In the genomic region with DNA sequence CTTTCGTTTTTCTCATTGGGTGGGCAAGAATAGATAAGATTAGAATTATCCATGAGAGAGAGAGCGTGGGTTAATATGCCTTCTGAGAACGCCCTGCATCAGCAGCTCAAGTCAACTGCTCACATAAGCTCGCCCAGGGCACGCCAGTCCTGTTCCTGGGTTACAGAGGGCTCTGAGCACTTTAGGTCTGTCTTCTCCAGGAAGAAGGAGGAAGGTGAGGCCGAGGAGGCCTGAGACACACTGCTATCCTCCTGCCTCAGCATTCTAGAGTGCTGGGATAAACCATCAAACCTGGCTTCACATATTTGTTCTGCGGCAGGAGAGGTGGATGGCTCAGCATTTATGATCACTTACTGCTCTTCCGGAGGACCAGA, we compare ENCODE assay signal across 15 mouse cellular contexts. TPM values are rescaled to one million over a fixed set of nuclear protein-coding genes. Genes with fewer than 3 reads are reported as not detected.
A peak's percentile ranks its signal among the peaks of the same experiment; 100 is the strongest.
DNase-seq lines count a peak whose midpoint lies in the region; ATAC-seq and TF ChIP-seq lines count a peak whose summit lies in the region.
"Had no signal": no experiment of that assay in that cellular context is flagged by ENCODE, and none has a peak within 500 bp of the region (broad histone marks: within the 10 kb centered on the region; RNA-seq: fewer than 3 reads in every experiment).

No protein-coding gene starts in this region.

- TF ChIP-seq EP300 in heart, adult 2 months (IDR thresholded peaks at IDR 0.05; ENCODE audit: insufficient read depth, low read depth, low read length) = no peak

- no peak overlapping the region for H3K9ac ChIP-seq in kidney, embryonic 14.5 days (ENCODE audit: low read depth, low read length)
- H3K9ac ChIP-seq in embryonic facial prominence, embryonic 14.5 days (ENCODE audit: low read depth, low read length) = no peak overlapping the region
- H3K9ac ChIP-seq in intestine, postnatal 0 days (ENCODE audit: low read depth, low read length) = no peak overlapping the region
- H3K9ac ChIP-seq in limb, embryonic 15.5 days = no peak overlapping the region
- no peak overlapping the region for H3K9ac ChIP-seq in heart, adult 2 months (ENCODE audit: low read depth, low read length)
- H3K9ac ChIP-seq: hindbrain, embryonic 15.5 days had no signal

- no peaks in the 10 kb centered on the region for H3K9me3 ChIP-seq in kidney, embryonic 14.5 days (ENCODE audit: control insufficient read depth, low read length)
- no peaks in the 10 kb centered on the region for H3K9me3 ChIP-seq in embryonic facial prominence, embryonic 14.5 days (ENCODE audit: control insufficient read depth, low read length)
- no peaks in the 10 kb centered on the region for H3K9me3 ChIP-seq in intestine, postnatal 0 days (ENCODE audit: control insufficient read depth)
- no peaks in the 10 kb centered on the region for H3K9me3 ChIP-seq in limb, embryonic 15.5 days
- H3K9me3 ChIP-seq: forebrain, embryonic 10.5 days; hindbrain, embryonic 15.5 days had no signal

- 69% methylated on average over 8 of the region's 8 CpGs for WGBS in kidney, embryonic 14.5 days
- WGBS in embryonic facial prominence, embryonic 14.5 days = 67% methylated on average over 8 of the region's 8 CpGs
- 62% methylated on average over 8 of the region's 8 CpGs for WGBS in intestine, postnatal 0 days
- WGBS in limb, embryonic 15.5 days = 59% methylated on average over 8 of the region's 8 CpGs
- WGBS in heart, adult 2 months = 80% methylated on average over 8 of the region's 8 CpGs

- no peaks in the 10 kb centered on the region for H3K79me2 ChIP-seq in heart, adult 2 months (replicated peaks; ENCODE audit: control insufficient read depth, insufficient read depth, low read length)

- no peaks in the 10 kb centered on the region for H3K36me3 ChIP-seq in kidney, embryonic 14.5 days (ENCODE audit: control insufficient read depth, insufficient read depth, low read length)
- H3K36me3 ChIP-seq in embryonic facial prominence, embryonic 14.5 days (ENCODE audit: control insufficient read depth, insufficient read depth, low read length) = no peaks in the 10 kb centered on the region
- H3K36me3 ChIP-seq in intestine, postnatal 0 days (ENCODE audit: control insufficient read depth, insufficient read depth) = no peaks in the 10 kb centered on the region
- H3K36me3 ChIP-seq in limb, embryonic 15.5 days = no peaks in the 10 kb centered on the region
- no peaks in the 10 kb centered on the region for H3K36me3 ChIP-seq in heart, adult 2 months (ENCODE audit: control insufficient read depth, insufficient read depth, low read length)
- H3K36me3 ChIP-seq: forebrain, embryonic 10.5 days; G1E; hindbrain, embryonic 15.5 days had no signal

- H3K4me1 ChIP-seq in kidney, embryonic 14.5 days (ENCODE audit: control insufficient read depth, insufficient read depth, low read length) = peaks cover 7% of the 10 kb centered on the region; the same call in 1 of the 2 replicates
- H3K4me1 ChIP-seq in embryonic facial prominence, embryonic 14.5 days (ENCODE audit: control insufficient read depth, insufficient read depth, low read length) = peaks cover 14% of the 10 kb centered on the region
- no peaks in the 10 kb centered on the region; the same call in 1 of the 2 replicates for H3K4me1 ChIP-seq in intestine, postnatal 0 days (replicated peaks; ENCODE audit: control insufficient read depth, insufficient read depth, low read length)
- H3K4me1 ChIP-seq in limb, embryonic 15.5 days = peaks cover 32% of the 10 kb centered on the region
- H3K4me1 ChIP-seq in heart, adult 2 months (ENCODE audit: control insufficient read depth, insufficient read depth, low read length) = no peaks in the 10 kb centered on the region
- H3K4me1 ChIP-seq: hindbrain, embryonic 15.5 days had no signal

- no peak for DNase-seq in kidney, adult 8-10 months
- DNase-seq in embryonic facial prominence, embryonic 14.5 days (ENCODE audit: low spot score) = no peak
- DNase-seq in adipocyte (ENCODE audit: low spot score) = no peak
- DNase-seq in heart, adult 2 months = no peak
- DNase-seq: adrenal gland, postnatal 36 days; cerebellum, postnatal 14 days; right cerebral cortex, adult 18-20 months had no signal

- H3K27me3 ChIP-seq in kidney, embryonic 14.5 days (ENCODE audit: control insufficient read depth, insufficient read depth, low read length) = no peaks in the 10 kb centered on the region
- H3K27me3 ChIP-seq in embryonic facial prominence, embryonic 14.5 days (replicated peaks; ENCODE audit: control insufficient read depth, insufficient read depth, low read length) = no peaks in the 10 kb centered on the region
- no peaks in the 10 kb centered on the region for H3K27me3 ChIP-seq in intestine, postnatal 0 days (replicated peaks; ENCODE audit: control insufficient read depth, insufficient read depth, low read length)
- H3K27me3 ChIP-seq in limb, embryonic 15.5 days = no peaks in the 10 kb centered on the region
- no peaks in the 10 kb centered on the region for H3K27me3 ChIP-seq in heart, adult 2 months (ENCODE audit: control insufficient read depth, insufficient read depth, low read length)
- H3K27me3 ChIP-seq: hindbrain, embryonic 15.5 days had no signal

- H3K27ac ChIP-seq in kidney, embryonic 14.5 days (ENCODE audit: low read depth, low read length) = peak overlapping the region; percentile 91
- H3K27ac ChIP-seq in embryonic facial prominence, embryonic 14.5 days (replicated peaks; ENCODE audit: low read depth, low read length) = peak overlapping the region; percentile 49
- peak overlapping the region; percentile 15; the same call in 1 of the 2 replicates for H3K27ac ChIP-seq in intestine, postnatal 0 days (ENCODE audit: low read depth, low read length)
- peak overlapping the region; percentile 83 for H3K27ac ChIP-seq in limb, embryonic 15.5 days
- no peak overlapping the region for H3K27ac ChIP-seq in heart, adult 2 months
- H3K27ac ChIP-seq: hindbrain, embryonic 15.5 days; layer of hippocampus, adult 2 months had no signal

- ATAC-seq in kidney, embryonic 14.5 days (ENCODE audit: low FRiP score, low TSS enrichment) = no peak
- no peak for ATAC-seq in embryonic facial prominence, embryonic 14.5 days (ENCODE audit: low read depth)
- no peak for ATAC-seq in intestine, postnatal 0 days
- no peak for ATAC-seq in limb, embryonic 15.5 days (ENCODE audit: insufficient number of reproducible peaks, low FRiP score, low TSS enrichment, low read depth)

- intact Hi-C loops in heart, adult 2 months (cut with DNase I) = no loop called here

- no peak for TF ChIP-seq CTCF in intestine, postnatal 0 days (IDR thresholded peaks at IDR 0.05; ENCODE audit: low read depth)
- TF ChIP-seq CTCF in heart, adult 2 months (IDR thresholded peaks at IDR 0.05) = no peak

- H3K4me2 ChIP-seq in kidney, embryonic 14.5 days (replicated peaks; ENCODE audit: low read depth, low read length) = no peak overlapping the region
- no peak overlapping the region for H3K4me2 ChIP-seq in embryonic facial prominence, embryonic 14.5 days (ENCODE audit: low read depth, low read length)
- no peak overlapping the region for H3K4me2 ChIP-seq in intestine, postnatal 0 days (replicated peaks; ENCODE audit: low read depth)
- no peak overlapping the region for H3K4me2 ChIP-seq in limb, embryonic 15.5 days
- H3K4me2 ChIP-seq: hindbrain, embryonic 15.5 days had no signal

- H3K4me3 ChIP-seq in kidney, embryonic 14.5 days (ENCODE audit: low read length) = no peak overlapping the region
- H3K4me3 ChIP-seq in embryonic facial prominence, embryonic 14.5 days (ENCODE audit: low read depth, low read length) = no peak overlapping the region
- no peak overlapping the region for H3K4me3 ChIP-seq in intestine, postnatal 0 days (ENCODE audit: low read depth, low read length)
- no peak overlapping the region for H3K4me3 ChIP-seq in limb, embryonic 15.5 days
- H3K4me3 ChIP-seq in heart, adult 2 months = no peak overlapping the region
- H3K4me3 ChIP-seq: forebrain, embryonic 10.5 days; hindbrain, embryonic 15.5 days; layer of hippocampus, adult 2 months had no signal

- no peak for TF ChIP-seq POLR2A in heart, adult 2 months (IDR thresholded peaks at IDR 0.05; ENCODE audit: insufficient read depth, low read depth, low read length)

RNA-seq across cellular contexts. Expression of a gene that starts 10.3 kb away (rescaled TPM):
- polyA plus RNA-seq in kidney, embryonic 14.5 days (2014; fragmentation: Nextera tagmentation; extraction: Ambion mirVana) = 37.3 and 45.4 TPM in 2 replicates
- 10.6 and 11.0 TPM in 2 replicates for polyA plus RNA-seq in embryonic facial prominence, embryonic 14.5 days (2014; fragmentation: Nextera tagmentation; extraction: Ambion mirVana)
- 18.7 and 20.8 TPM in 2 replicates for polyA plus RNA-seq in intestine, postnatal 0 days (2015; fragmentation: Nextera tagmentation; extraction: Ambion mirVana)
- polyA plus RNA-seq in limb, embryonic 15.5 days (2015; fragmentation: Nextera tagmentation; extraction: Ambion mirVana) = 27.2 and 28.9 TPM in 2 replicates
- 1 to 10 TPM; 1.8 to 2.4 TPM for total RNA-seq in heart, adult 2 months (2021)
- 2.0 and 2.5 TPM in 2 replicates for polyA plus RNA-seq in heart, adult 2 months (2012; rRNA removed)
- total RNA-seq: granulocyte monocyte progenitor cell, adult 5-6 weeks had no signal
- polyA plus RNA-seq: G1E had no signal
